Mouse (Mus musculus): ENCODE results near the gene Sema5b. TPM values are rescaled to one million over a fixed set of nuclear protein-coding genes. Genes with fewer than 3 reads are reported as not detected.

Sema5b gene
- polyA plus RNA-seq, 1 experiment = not detected

GRCm38 (mm10) chr16:35624877-35625276 lies 83.9 kb downstream of the Sema5b start:
- TF ChIP-seq POLR2A (IDR thresholded peaks at IDR 0.05; ENCODE audit: borderline replicate concordance, low read depth, low read length) (no peak), CTCF (IDR thresholded peaks at IDR 0.05; ENCODE audit: low read depth, low read length) (no peak)
- Histone ChIP-seq H3K4me1 (ENCODE audit: control insufficient read depth, insufficient read depth, low read length) (no peaks in the 10 kb centered on the region), H3K27ac (ENCODE audit: insufficient read depth, low read depth, low read length) (no peak overlapping the region), H3K4me3 (ENCODE audit: insufficient read depth, low read length) (no peak overlapping the region)

- TF ChIP-seq POLR2A (IDR thresholded peaks at IDR 0.05; ENCODE audit: borderline replicate concordance, low read depth, low read length) (no peak), CTCF (IDR thresholded peaks at IDR 0.05; ENCODE audit: low read depth, low read length) (no peak)
- no peaks in the 10 kb centered on the region for H3K4me1 ChIP-seq (ENCODE audit: control insufficient read depth, insufficient read depth, low read length)
- no peak overlapping the region for H3K4me3 ChIP-seq (ENCODE audit: insufficient read depth, low read length)
- no peak overlapping the region for H3K27ac ChIP-seq (ENCODE audit: insufficient read depth, low read depth, low read length)
Measured at GRCm38 (mm10) chr16:35625286-35626020, 84.5 kb downstream of the Sema5b start.

GRCm38 (mm10) chr16:35627992-35628607 lies 87.2 kb downstream of the Sema5b start:
- no peak overlapping the region for H3K4me3 ChIP-seq (ENCODE audit: insufficient read depth, low read length)
- TF ChIP-seq POLR2A (IDR thresholded peaks at IDR 0.05; ENCODE audit: borderline replicate concordance, low read depth, low read length) = no peak
- TF ChIP-seq CTCF (IDR thresholded peaks at IDR 0.05; ENCODE audit: low read depth, low read length) = peak; percentile 88
- H3K27ac ChIP-seq (ENCODE audit: insufficient read depth, low read depth, low read length) = no peak overlapping the region
- H3K4me1 ChIP-seq (ENCODE audit: control insufficient read depth, insufficient read depth, low read length) = no peaks in the 10 kb centered on the region

GRCm38 (mm10) chr16:35630470-35631183 lies 89.7 kb downstream of the Sema5b start:
- TF ChIP-seq POLR2A (IDR thresholded peaks at IDR 0.05; ENCODE audit: borderline replicate concordance, low read depth, low read length) (no peak), CTCF (IDR thresholded peaks at IDR 0.05; ENCODE audit: low read depth, low read length) (no peak)
- H3K4me3 ChIP-seq (ENCODE audit: insufficient read depth, low read length) = no peak overlapping the region
- no peak overlapping the region for H3K27ac ChIP-seq (ENCODE audit: insufficient read depth, low read depth, low read length)
- no peaks in the 10 kb centered on the region for H3K4me1 ChIP-seq (ENCODE audit: control insufficient read depth, insufficient read depth, low read length)

GRCm38 (mm10) chr16:35633058-35633457 lies 92.1 kb downstream of the Sema5b start:
- no peak overlapping the region for H3K27ac ChIP-seq (ENCODE audit: insufficient read depth, low read depth, low read length)
- H3K4me1 ChIP-seq (ENCODE audit: control insufficient read depth, insufficient read depth, low read length) = no peaks in the 10 kb centered on the region
- no peak overlapping the region for H3K4me3 ChIP-seq (ENCODE audit: insufficient read depth, low read length)
- TF ChIP-seq CTCF (IDR thresholded peaks at IDR 0.05; ENCODE audit: low read depth, low read length) (no peak), POLR2A (IDR thresholded peaks at IDR 0.05; ENCODE audit: borderline replicate concordance, low read depth, low read length) (no peak)

GRCm38 (mm10) chr16:35634971-35635370 lies 94.0 kb downstream of the Sema5b start:
- no peak overlapping the region for H3K27ac ChIP-seq (ENCODE audit: insufficient read depth, low read depth, low read length)
- no peak overlapping the region for H3K4me3 ChIP-seq (ENCODE audit: insufficient read depth, low read length)
- H3K4me1 ChIP-seq (ENCODE audit: control insufficient read depth, insufficient read depth, low read length) = no peaks in the 10 kb centered on the region
- TF ChIP-seq POLR2A (IDR thresholded peaks at IDR 0.05; ENCODE audit: borderline replicate concordance, low read depth, low read length) (no peak), CTCF (IDR thresholded peaks at IDR 0.05; ENCODE audit: low read depth, low read length) (no peak)

- no peak for TF ChIP-seq CTCF (IDR thresholded peaks at IDR 0.05; ENCODE audit: low read depth, low read length)
- TF ChIP-seq POLR2A (IDR thresholded peaks at IDR 0.05; ENCODE audit: borderline replicate concordance, low read depth, low read length) = no peak
- Histone ChIP-seq H3K4me1 (ENCODE audit: control insufficient read depth, insufficient read depth, low read length) (no peaks in the 10 kb centered on the region), H3K4me3 (ENCODE audit: insufficient read depth, low read length) (no peak overlapping the region), H3K27ac (ENCODE audit: insufficient read depth, low read depth, low read length) (no peak overlapping the region)
Measured at GRCm38 (mm10) chr16:35639505-35639904, 98.6 kb downstream of the Sema5b start.

GRCm38 (mm10) chr16:35648862-35649261 lies 107.9 kb downstream of the Sema5b start:
- Histone ChIP-seq H3K4me1 (ENCODE audit: control insufficient read depth, insufficient read depth, low read length) (no peaks in the 10 kb centered on the region), H3K27ac (ENCODE audit: insufficient read depth, low read depth, low read length) (no peak overlapping the region), H3K4me3 (ENCODE audit: insufficient read depth, low read length) (no peak overlapping the region)
- TF ChIP-seq POLR2A (IDR thresholded peaks at IDR 0.05; ENCODE audit: borderline replicate concordance, low read depth, low read length) = no peak

- Histone ChIP-seq H3K4me3 (ENCODE audit: insufficient read depth, low read length) (no peak overlapping the region), H3K4me1 (ENCODE audit: control insufficient read depth, insufficient read depth, low read length) (no peaks in the 10 kb centered on the region), H3K27ac (ENCODE audit: insufficient read depth, low read depth, low read length) (no peak overlapping the region)
- no peak for TF ChIP-seq CTCF (IDR thresholded peaks at IDR 0.05; ENCODE audit: low read depth, low read length)
- no peak for TF ChIP-seq POLR2A (IDR thresholded peaks at IDR 0.05; ENCODE audit: borderline replicate concordance, low read depth, low read length)
Measured at GRCm38 (mm10) chr16:35652206-35652605, 111.3 kb downstream of the Sema5b start.

GRCm38 (mm10) chr16:35652706-35653105 lies 111.8 kb downstream of the Sema5b start:
- Histone ChIP-seq H3K4me3 (ENCODE audit: insufficient read depth, low read length) (no peak overlapping the region), H3K27ac (ENCODE audit: insufficient read depth, low read depth, low read length) (no peak overlapping the region), H3K4me1 (ENCODE audit: control insufficient read depth, insufficient read depth, low read length) (no peaks in the 10 kb centered on the region)
- no peak for TF ChIP-seq POLR2A (IDR thresholded peaks at IDR 0.05; ENCODE audit: borderline replicate concordance, low read depth, low read length)
- no peak for TF ChIP-seq CTCF (IDR thresholded peaks at IDR 0.05; ENCODE audit: low read depth, low read length)
